Mouse (Mus musculus): ENCODE measurements at regions not wholly inside any gene's neighbourhood (a gene's known extent, or its start where the extent isn't known, plus 50 kb on each side); places are given as distances from the start of the nearest gene placed in this dataset.

GRCm38 (mm10) chr7:34587239-34587638 is 69.3 kb downstream of the Kctd15 start:
- DNase-seq (ENCODE audit: low spot score): no peak

DNA sequence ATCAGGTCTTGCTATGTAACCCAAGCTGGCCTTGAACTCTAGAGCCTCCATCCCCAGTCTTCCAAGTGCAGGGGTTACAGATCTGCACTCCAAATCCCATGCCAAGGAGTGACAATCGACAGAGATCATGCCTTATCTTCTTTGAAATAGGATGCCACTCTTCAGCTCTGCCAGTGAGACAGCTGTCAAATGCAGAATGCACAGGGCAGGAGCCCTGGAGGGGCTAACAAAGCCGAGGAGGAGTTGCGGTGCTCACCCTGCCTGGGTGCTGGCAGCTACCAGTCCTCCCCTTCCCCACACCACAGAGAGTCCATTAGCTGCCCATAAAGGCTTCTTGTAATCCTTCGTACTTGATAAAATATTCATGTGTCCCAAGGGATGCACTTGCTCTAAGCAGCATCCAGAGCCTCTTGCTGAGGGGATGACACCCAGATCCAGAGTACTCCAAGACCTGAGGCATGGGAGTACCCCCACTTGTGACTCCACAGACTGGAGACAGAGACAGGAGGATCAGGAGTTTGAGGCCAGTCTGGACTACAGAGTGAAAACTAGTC is 71.1 kb downstream of the Kctd15 start:
- no peak for DNase-seq (ENCODE audit: low spot score)

DNA sequence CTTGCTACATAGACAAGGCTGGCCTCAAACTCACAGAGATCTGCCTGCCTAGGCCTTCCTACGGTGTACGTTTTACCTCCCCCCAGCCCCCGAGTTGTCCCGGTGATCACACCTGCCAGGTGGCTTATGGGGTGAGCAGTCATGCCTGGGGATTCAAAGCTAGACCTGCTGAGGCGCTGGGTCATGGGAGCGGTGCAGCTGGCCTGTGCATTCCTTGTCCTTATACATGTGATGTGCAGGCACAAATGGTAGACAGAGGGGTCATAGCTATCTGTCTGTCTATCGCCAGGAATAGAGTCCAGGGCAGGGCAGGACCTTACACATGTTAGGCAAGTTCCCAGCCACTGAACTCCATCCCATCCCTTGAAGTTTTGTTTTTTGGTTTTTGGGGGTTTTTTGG is 71.7 kb downstream of the Kctd15 start:
- no peak for DNase-seq (ENCODE audit: low spot score)

DNA sequence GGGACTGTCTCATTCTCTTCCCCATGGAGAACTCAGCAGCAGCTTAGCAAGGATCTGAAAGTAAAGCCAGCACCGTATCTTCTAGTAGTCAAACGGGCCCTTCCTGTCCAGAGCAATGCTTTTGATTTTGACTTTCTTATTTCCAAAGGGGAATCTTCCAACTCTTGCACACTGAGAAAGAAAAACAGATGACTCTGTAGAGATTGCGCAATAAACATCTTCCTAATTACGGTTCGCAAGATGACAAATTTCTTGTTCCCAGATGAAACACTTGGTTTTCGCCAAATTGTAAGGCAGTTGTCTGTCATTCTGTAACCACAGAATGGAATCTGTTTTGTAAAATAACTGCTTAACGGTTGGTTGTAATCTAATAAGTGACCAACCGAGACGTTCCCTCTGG is 75.7 kb downstream of the Kctd15 start:
- DNase-seq (ENCODE audit: low spot score): no peak

- peak; percentile 23 for DNase-seq (ENCODE audit: low spot score)
Observed at GRCm38 (mm10) chr7:34571295-34571694, 85.2 kb downstream of the Kctd15 start.

DNA sequence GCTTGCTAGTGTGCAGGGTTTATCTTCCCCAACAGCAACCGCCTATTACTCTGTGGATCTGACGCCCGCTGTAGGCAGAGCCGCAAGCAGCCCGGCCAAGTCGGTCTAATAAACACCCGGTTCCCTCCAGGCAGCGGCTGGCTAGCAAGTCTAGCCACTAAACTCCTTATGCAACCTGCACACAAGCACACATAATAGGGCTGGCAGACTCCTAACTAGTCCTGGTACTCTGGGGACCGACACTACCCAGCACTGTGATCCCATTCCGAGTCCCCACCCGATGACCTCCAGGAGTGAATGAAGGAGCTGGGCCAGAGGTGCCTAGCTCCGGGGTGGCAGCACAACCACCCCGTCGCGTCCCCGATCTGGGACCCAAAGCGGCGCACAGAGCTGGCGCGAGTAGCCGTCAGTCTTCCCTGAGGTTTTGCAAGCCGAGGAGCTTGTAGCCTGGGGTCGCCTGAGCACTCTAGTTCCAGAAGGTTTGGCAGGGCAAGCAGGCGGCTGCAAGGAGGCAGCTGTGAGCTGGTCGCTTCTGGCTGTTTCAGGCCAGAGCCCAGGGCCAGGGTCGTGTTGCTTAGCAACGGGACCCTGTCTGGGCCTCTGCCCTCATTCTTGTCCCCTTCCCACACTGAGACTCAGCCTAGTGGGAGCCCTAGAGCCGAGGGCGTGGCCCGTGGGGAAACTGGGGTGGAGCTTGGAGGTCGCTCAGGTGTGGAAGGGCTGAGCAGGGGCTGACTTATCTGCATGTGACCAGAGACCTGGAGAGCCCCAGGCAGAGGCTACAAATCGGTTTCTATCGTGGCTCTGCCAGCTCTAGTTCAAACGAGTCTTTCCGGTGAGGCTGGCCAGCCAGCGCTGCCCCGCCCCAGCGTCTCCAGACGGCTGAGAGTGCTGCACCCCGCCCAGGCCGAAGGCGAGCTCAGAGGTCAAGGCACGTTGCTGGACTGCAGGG is 86.1 kb downstream of the Kctd15 start:
- DNase-seq (ENCODE audit: low spot score): peak; percentile 84

DNA sequence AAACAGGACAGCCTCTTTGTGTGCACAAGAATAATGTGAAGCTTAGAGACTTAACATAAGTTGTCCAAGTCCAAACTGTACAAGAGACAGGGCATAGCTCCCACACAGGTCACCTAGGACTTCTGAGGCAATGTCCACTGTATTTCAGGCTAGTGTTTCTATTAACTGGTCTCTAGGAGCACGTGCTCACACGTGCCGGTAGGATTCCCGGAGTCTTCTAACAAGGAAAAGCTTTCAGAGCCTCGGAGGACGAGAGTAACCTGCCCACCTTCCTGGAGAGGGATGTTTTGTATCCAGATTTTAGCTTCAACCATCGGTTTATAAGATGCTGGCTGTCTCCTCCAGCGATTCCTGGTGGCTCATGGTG is 86.8 kb downstream of the Kctd15 start:
- no peak for DNase-seq (ENCODE audit: low spot score)

- DNase-seq (ENCODE audit: low spot score): no peak
Observed at GRCm38 (mm10) chr7:34567575-34567974, 89.0 kb downstream of the Kctd15 start.

DNA sequence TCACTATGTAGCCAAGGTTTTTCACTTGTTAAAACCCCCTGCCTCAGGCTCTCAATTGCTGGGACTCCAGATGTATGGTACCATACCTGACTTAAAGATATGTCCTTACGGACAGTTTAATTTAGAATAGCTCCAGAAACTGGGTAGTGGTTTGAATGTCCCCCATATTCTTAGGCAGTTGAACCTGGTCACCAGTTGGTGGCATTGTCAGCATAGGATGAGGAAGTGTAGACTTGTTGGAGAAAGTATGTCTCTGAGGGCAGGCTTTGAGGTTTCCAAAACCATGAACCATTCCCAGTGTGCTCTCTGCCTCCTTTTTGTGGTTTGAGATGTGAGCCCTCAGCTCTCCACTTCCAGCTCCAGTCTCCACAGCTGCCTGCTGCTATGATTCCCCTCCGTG is 94.4 kb downstream of the Kctd15 start:
- no peak for DNase-seq (ENCODE audit: low spot score)

DNA sequence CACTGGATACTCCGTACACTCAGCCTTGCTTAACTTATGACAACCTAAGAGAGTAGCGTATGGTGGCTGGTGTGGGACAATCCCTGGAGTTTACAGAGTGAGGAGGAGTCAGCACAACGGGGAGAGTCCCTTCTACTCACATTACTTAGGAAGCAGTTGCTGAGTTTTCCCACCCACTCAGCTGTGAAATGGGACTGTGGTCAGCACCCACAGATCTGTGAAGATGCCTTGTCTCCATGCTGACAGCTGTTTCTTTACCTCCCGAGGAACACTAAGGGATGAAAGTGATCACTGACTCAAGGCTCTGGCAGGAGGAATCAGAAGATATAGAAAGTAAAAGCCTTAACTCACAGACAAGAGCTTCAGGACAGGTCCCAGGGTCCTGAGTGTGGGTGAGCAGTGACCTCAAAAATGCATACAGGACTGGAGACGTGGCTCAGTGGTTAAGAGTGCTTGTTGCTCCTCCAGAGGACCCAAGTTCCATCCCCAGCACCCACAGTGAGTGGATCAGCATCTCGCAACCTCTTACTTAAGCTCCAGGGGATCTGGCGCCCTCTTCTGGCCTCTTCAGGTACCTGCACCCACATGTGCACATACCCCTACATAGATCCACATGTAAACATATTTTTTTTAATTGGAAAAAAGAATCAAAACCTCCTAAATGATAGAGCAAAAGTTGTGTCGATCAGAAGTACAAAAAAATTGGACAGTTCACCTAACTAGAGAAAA is 97.8 kb downstream of the Kctd15 start:
- DNase-seq (ENCODE audit: low spot score): no peak

GRCm38 (mm10) chr7:34555196-34555595 is 101.3 kb downstream of the Kctd15 start:
- no peak for DNase-seq (ENCODE audit: low spot score)

GRCm38 (mm10) chr7:34546609-34547316 is 109.8 kb downstream of the Kctd15 start:
- DNase-seq (ENCODE audit: low spot score): no peak

- DNase-seq (ENCODE audit: low spot score): no peak
Observed at GRCm38 (mm10) chr7:34545906-34546305, 110.6 kb downstream of the Kctd15 start.

DNA sequence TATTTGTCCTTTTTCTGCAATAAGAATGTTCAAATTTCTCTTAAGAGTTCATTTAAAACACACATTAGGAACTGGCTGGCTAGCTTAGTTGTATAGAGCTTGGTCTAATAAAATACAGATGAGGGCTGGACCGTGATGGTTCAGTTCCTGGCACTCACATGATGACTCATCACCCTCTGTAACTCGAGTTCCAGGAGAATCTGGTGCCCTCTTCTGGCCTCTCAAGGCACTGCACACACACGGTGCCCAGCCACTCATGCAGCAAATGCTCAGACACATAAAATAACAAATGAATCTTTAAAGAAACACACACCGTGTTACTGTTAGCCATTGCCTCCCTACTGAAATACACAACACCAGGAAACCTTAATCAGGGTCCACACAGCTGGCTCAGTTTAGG is 114.6 kb downstream of the Kctd15 start:
- no peak for DNase-seq (ENCODE audit: low spot score)

GRCm38 (mm10) chr7:34541000-34541399 is 115.5 kb downstream of the Kctd15 start:
- DNase-seq (ENCODE audit: low spot score): no peak

GRCm38 (mm10) chr7:34539856-34540255 is 116.7 kb downstream of the Kctd15 start:
- DNase-seq (ENCODE audit: low spot score): no peak

DNA sequence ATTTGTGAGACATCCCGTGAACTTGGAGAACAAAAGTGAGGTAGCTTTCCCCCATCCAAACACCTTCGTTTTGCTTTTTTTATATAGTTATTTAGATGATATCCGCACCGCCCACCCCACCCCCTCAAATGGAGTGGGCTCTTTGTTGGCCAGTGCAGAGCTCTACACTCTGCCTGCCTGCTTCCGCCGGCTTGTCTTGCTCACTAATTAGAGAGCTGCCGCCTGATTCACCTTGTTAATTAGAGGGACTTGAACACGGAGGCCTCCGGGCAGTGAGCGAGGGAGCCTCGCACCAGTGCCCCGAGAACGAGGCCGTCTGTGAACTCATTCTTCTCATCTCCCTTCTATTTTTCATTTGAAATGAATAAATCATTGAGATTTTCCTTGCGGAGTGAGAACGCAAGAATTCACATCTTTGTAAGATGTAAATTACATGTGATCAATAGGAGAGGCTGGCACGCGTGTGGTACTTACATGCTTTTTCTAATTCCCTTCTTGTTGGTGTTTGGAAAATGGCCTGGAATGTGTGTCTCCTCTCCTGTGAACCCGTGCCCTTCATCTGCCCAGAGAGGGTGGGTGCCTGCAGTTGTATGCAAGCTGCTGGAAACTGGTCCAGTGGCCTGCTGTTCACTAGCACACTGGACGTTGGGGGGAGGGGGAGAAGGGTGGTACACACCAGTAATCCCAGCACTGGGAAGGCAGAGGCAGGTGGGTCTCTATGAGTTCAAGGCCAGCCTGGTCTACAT is 118.0 kb downstream of the Kctd15 start:
- no peak for DNase-seq (ENCODE audit: low spot score)

DNA sequence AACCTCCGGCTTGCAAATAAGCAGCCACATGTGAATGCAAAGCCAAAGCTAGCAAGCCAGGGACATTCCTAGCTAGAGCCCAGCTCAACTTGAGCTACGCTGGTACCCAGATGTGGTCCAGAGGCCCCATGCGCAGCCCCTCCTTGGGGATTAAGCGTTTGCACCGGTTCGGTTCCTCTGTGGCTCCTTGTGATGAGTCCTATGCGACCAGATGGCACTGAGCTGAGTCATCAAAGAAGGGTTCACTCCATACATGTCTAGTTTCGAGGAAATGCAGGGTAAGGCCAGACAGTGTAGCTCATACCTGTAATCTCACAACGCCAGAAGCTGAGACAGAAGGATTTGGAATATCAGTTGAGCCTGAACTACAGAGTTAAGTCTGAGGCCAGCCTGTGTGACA is 119.4 kb downstream of the Kctd15 start:
- no peak for DNase-seq (ENCODE audit: low spot score)

DNA sequence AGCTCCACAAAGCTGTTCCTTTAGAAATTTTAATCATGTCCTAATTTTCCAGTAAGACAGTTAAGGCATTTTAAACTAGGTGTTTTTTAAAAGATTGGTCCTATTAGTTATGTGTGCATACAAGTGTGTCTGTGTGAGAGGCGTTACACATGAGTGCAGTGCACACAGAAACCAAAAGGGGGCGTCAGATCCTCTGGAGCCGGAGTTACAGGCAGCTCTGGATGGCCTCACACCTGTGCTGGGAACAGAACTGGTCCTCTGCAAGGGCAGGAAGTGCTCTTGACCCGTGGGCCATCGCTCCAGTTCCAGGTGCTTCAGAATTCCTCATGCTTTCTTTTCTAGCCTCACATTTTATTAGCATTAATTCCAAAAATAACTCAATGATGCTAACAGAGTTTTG is 122.3 kb downstream of the Kctd15 start:
- DNase-seq (ENCODE audit: low spot score): no peak

- no peak for DNase-seq (ENCODE audit: low spot score)
Observed at GRCm38 (mm10) chr7:34531639-34532038, 124.9 kb downstream of the Kctd15 start.

GRCm38 (mm10) chr7:34507858-34508257 is 114.7 kb upstream of the Lsm14a start:
- no peak for DNase-seq (ENCODE audit: low spot score)

GRCm38 (mm10) chr7:34506816-34507215 is 113.7 kb upstream of the Lsm14a start:
- no peak for DNase-seq (ENCODE audit: low spot score)
